ENCODE assay signal across 15 mouse cellular contexts in genomic region chr12:80865175-80865574, GRCm38 (mm10).
"Had no signal": no experiment of that assay in that cellular context is flagged by ENCODE, and none has a peak within 500 bp of the region (broad histone marks: within the 10 kb centered on the region; RNA-seq: fewer than 3 reads in every experiment).

No protein-coding gene starts in this region.

- H3K9ac ChIP-seq: neural tube, embryonic 15.5 days; stomach, embryonic 15.5 days had no signal

- H3K27ac ChIP-seq: neural tube, embryonic 15.5 days; stomach, embryonic 15.5 days; stomach, postnatal 0 days had no signal

- H3K4me3 ChIP-seq: neural tube, embryonic 15.5 days; stomach, embryonic 15.5 days had no signal

- DNase-seq: retina, postnatal 1 day; right cerebral cortex, adult 18-20 months; right cerebral cortex, postnatal 14 days; right cerebral cortex, postnatal 25 days; right cerebral cortex, postnatal 4 days; spleen, adult 18-20 months; thymus, adult 18-20 months; thymus, adult 2 months; thymus, postnatal 14 days; thymus, postnatal 25 days; thymus, postnatal 36 days; thymus, postnatal 4 days had no signal

- H3K4me2 ChIP-seq: neural tube, embryonic 15.5 days; stomach, embryonic 15.5 days had no signal

- H3K9me3 ChIP-seq: neural tube, embryonic 15.5 days; stomach, embryonic 15.5 days had no signal

- H3K36me3 ChIP-seq: neural tube, embryonic 15.5 days had no signal

- H3K27me3 ChIP-seq: neural tube, embryonic 15.5 days; stomach, embryonic 15.5 days had no signal
